Mouse (Mus musculus) kidney, postnatal 4 days (tissue): ENCODE data around the gene Gtpbp4.
"Not testable (repeated sequence)": the region's sequence is repeated elsewhere in the genome, so short reads cannot be mapped to it uniquely, and the experiment has no call there.

ENCODE experiments used
- DNase-seq, 2 experiments: peaks; one replicate each; pipeline ENCODE4 v3.0.0; 2021; ENCODE audit warnings: mixed read lengths in 2 of 2

The Gtpbp4 gene

DNA sequence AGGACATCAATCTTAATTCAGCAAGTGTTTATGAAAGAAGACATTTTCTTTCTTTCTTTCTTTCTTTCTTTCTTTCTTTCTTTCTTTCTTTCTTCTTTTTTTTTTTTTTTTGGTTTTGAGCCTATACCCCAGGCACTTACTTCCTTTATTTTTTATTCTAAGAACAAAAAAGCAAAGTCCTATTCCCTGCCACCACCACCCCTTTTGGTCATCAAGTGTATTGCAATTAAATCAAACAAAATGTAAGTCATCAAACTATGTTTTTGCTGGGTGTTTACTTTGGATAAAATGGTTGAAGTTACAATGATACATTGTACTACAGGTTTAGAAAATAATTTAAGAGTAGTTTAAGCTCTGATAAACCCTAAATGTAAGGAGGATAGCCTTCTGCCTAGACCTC, 23.5 kb downstream of the Gtpbp4 start:
- no peak for DNase-seq

DNA sequence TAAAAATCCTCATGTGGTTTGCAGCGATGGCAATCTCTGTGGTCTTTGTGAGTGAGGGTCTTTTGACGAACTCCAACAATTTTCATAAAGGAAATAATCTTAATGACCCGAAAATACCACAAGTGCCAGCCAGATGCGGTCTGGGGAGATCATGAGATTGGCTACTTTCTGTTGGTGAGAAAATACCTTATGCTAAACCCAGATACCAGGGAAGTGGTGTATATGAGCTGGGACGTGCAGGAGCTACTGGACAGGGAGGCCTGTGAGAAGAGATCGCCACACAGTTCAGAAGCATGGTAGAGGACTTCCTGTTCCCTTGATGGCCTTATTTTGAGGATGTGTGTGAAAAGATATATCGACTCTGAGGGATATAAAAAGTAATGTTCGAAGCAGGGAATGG, 28.1 kb downstream of the Gtpbp4 start:
- DNase-seq: no peak

- no peak for DNase-seq
These were observed 30.7 kb downstream of the Gtpbp4 start for GRCm38 (mm10) chr13:8965224-8965623.

DNA sequence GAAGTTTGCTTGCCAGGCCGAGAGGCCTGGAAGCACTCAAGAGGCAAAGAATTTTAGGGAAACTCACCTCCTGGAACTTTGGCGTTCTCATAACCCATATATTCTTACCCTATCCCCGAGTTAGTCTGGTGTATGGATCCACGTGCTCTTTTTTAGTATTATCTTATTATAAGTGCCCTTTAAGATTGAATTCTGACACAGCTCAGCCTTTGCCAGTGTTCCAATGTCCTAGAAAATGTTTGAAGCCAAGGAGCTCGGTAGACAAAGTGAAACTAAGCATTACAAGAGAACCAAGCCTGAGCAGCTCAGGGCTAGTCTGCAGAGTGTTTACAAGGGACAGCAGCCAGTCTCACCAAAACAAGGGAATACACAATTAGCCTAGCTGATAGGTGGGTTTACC, 33.6 kb downstream of the Gtpbp4 start:
- not testable (repeated sequence) for DNase-seq

DNA sequence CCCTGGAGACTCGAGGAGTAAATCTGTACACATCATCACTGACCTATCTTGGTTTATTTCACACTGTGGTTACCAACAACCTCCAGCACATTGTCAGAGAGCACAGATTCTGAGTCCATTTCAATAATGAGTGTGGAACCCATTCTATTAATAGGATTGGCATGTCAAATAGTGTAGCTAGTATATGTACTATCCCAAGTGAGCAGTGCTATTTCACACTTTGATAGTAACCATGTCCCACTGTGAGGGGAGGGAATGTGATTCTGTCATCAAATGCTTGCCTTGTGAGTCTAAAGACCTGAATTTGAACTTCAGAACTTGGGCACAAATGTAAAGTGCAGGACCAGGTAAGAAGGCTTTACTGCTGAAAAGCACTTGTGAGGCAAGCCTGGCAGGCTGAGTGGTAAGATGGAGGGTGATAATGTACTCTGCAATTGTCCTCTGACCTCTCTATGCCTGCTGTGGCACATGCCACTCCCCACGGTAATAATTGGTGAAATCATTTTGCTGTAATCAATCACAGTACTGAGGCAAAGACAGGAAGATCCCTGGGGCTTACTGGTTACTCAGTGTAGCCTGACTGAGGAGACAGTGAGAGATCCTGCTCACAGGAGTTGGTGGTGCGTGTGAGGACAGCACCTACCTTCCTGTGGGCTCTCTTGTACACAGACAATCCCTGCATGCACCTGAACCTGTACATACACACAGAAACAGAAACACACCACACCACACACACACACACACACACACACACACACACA, 34.6 kb downstream of the Gtpbp4 start:
- DNase-seq: not testable (repeated sequence)

GRCm38 (mm10) chr13:8959554-8959953, 36.3 kb downstream of the Gtpbp4 start:
- DNase-seq: not testable (repeated sequence)

DNA sequence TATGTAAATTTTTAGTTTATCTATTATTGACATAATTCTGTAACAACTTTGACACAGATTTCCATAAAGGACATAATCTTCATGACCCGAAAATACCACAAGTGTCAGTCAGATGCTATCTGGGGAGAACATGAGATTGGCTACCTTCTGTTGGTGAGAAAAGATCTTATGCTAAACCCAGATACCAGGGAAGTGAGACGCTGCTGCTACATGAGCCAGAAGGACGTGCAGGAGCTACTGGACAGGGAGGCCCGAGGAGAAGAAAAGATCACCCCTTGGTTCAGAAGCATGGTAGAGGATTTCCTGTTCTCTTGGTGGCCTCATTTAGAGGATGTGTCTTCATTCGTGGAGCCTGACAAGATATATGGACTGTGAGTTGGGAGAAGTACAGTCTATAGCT, 36.8 kb downstream of the Gtpbp4 start:
- not testable (repeated sequence) for DNase-seq

- DNase-seq: not testable (repeated sequence)
These were observed 39.0 kb downstream of the Gtpbp4 start for GRCm38 (mm10) chr13:8956873-8957272.

DNA sequence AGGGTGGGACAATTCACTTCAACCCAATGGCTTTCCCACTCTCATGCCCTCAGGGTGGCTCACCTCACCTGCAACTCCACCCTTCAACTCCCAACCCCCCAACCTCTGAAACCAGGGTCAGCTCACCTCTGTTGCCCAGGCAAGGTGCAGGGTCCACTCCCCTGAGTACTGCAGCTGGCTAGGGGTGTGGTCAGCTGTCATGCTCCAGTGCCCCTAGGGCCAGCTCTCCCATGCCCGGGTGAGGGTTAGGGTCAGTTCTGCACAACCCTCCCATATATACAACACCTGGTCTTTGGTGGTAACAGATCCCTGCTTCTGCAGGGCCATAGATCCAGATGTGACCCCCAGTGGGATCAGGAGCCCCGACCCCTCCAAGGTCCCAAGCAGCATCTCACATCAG, 40.8 kb downstream of the Gtpbp4 start:
- not testable (repeated sequence) for DNase-seq

DNA sequence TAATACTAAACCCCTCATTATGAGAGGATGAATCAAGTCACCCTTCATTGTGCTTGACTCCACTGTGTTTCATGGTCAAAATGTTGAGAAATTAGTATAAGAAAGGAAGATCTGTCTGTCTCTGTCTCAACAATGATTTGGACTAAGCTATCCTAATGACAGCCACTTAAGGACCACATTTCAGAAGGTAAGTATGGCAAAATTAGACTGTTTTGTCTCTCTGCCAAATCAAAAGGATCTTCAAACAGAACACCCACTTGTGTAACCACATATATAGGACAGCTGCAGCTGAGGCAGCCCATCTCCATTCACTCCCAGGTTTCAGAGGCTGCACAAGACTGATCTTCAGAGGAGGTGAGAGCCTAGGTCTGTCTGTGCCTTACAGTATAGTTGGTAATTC, 43.3 kb downstream of the Gtpbp4 start, which contains the start of gene Idi2:
Idi2 (plus strand) TSS at position 301 of the 400 bp plus-strand sequence.
- DNase-seq: not testable (repeated sequence)

DNA sequence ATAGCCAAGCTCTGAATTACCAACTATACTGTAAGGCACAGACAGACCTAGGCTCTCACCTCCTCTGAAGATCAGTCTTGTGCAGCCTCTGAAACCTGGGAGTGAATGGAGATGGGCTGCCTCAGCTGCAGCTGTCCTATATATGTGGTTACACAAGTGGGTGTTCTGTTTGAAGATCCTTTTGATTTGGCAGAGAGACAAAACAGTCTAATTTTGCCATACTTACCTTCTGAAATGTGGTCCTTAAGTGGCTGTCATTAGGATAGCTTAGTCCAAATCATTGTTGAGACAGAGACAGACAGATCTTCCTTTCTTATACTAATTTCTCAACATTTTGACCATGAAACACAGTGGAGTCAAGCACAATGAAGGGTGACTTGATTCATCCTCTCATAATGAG, 47.8 kb downstream of the Gtpbp4 start, which contains the start of gene Gm9745:
Gm9745 (minus strand) TSS at position 101 of the 400 bp plus-strand sequence.
- DNase-seq: not testable (repeated sequence)

- DNase-seq: not testable (repeated sequence)
These were observed 52.1 kb downstream of the Gtpbp4 start for GRCm38 (mm10) chr13:8943828-8944227.

DNA sequence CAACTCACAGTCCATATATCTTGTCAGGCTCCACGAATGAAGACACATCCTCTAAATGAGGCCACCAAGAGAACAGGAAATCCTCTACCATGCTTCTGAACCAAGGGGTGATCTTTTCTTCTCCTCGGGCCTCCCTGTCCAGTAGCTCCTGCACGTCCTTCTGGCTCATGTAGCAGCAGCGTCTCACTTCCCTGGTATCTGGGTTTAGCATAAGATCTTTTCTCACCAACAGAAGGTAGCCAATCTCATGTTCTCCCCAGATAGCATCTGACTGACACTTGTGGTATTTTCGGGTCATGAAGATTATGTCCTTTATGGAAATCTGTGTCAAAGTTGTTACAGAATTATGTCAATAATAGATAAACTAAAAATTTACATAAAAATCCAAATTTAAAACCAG, 54.2 kb downstream of the Gtpbp4 start:
- not testable (repeated sequence) for DNase-seq

DNA sequence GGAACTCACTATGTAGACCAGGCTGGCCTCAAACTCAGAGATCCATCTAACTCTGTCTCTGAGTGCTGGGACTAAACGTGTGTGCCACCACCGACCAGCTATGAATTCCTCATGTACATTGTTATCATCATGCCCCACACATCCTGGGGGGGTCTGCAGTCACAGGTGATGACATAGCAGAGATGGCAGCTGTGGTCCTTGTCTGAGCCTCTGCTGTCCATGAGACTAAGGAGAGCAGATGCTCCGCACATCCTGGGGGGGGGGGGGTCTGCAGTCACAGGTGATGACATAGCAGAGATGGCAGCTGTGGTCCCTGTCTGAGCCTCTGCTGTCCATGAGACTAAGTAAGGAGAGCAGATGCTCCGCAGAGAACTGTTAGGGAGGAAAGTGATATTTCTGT, 54.8 kb downstream of the Gtpbp4 start:
- not testable (repeated sequence) for DNase-seq

- DNase-seq: not testable (repeated sequence)
These were observed 58.2 kb downstream of the Gtpbp4 start for GRCm38 (mm10) chr13:8937611-8938140.

- no peak for DNase-seq
These were observed 62.4 kb downstream of the Gtpbp4 start for GRCm38 (mm10) chr13:8933499-8933898.
